Mouse (Mus musculus) limb, embryonic 15.5 days (tissue): ENCODE data around the gene Pygo2. TPM values are rescaled to one million over a fixed set of nuclear protein-coding genes. Genes with fewer than 3 reads are reported as not detected.

Experiments
- ATAC-seq: fragments of 200-750 bp; cut with Nextera tagmentation; 2 replicates; pipeline ENCODE4 v1.8.0; 2017; ENCODE audit warnings: low read depth, moderate TSS enrichment; ENCODE audit not compliant: insufficient number of reproducible peaks, low FRiP score, low TSS enrichment
- H3K27ac ChIP-seq: fragments of 300-500 bp; sonication (generic); 2 replicates; pipeline ENCODE4 v1.5.1; 2015; ENCODE audit warnings: moderate library complexity, mild to moderate bottlenecking, inconsistent platforms
- H3K27me3 ChIP-seq: fragments of 300-500 bp; sonication (generic); 2 replicates; pipeline ENCODE4 v1.6.1; 2015; ENCODE audit warnings: inconsistent platforms
- H3K36me3 ChIP-seq: fragments of 300-500 bp; sonication (generic); 2 replicates; pipeline ENCODE4 v1.6.1; 2015; ENCODE audit warnings: inconsistent platforms
- H3K4me1 ChIP-seq: fragments of 300-500 bp; sonication (generic); 2 replicates; pipeline ENCODE4 v1.6.1; 2015; ENCODE audit warnings: inconsistent platforms
- H3K4me2 ChIP-seq: fragments of 300-500 bp; sonication (generic); 2 replicates; pipeline ENCODE4 v1.6.1; 2015; ENCODE audit warnings: mild to moderate bottlenecking, inconsistent platforms
- H3K4me3 ChIP-seq: fragments of 300-500 bp; sonication (generic); 2 replicates; pipeline ENCODE4 v1.5.1; 2015; ENCODE audit warnings: mild to moderate bottlenecking, inconsistent platforms
- H3K9ac ChIP-seq: fragments of 300-500 bp; sonication (generic); 2 replicates; pipeline ENCODE4 v1.6.1; 2015; ENCODE audit warnings: inconsistent platforms
- H3K9me3 ChIP-seq: fragments of 300-500 bp; sonication (generic); 2 replicates; pipeline ENCODE4 v1.6.1; 2016; ENCODE audit warnings: inconsistent platforms
- WGBS: fragments of 180-500 bp; shearing (Covaris S2); methylation state at CpG from one replicate; pipeline ENCODE4 v1.1.7; 2015; 5-methylcytosine and 5-hydroxymethylcytosine counted together
- polyA plus RNA-seq: library from polyadenylated mRNA; unstranded; fragments of >200 nt; fragmentation: Nextera tagmentation; extraction: Ambion mirVana; gene quantifications from 2 replicates; pipeline ENCODE4 v1.2.1, GENCODE M21; 2015

Gene Pygo2
- polyA plus RNA-seq, 1 experiment from 2014 or later = 43.7 TPM

DNA sequence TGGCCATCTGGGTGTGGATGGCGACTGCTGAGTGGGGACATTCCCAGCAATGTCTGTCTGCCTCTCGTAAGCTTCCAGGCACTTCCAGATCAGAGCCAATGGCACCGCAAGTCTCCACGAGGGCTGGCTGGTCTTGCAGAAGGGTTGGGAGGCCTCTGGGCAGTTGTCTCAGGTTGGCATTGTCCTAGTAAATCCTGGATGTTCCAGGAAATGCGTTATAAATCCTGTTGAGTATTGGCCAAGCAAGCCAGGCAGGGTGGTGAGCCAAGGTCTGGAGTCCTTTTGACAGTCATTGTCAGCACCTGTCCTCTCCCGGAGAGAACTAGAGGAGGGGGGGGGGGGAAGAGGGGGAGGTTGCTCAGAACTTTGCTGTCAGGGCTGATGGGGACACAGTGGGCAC, 49.0 kb downstream of the Pygo2 start:
- no peaks in the 10 kb centered on the region for H3K27me3 ChIP-seq
- no peaks in the 10 kb centered on the region for H3K9me3 ChIP-seq
- no peaks in the 10 kb centered on the region for H3K36me3 ChIP-seq
- no peaks in the 10 kb centered on the region for H3K4me1 ChIP-seq
- H3K4me2 ChIP-seq = no peak overlapping the region
- whole genome bisulfite sequencing = 68% methylated on average over 6 of the region's 6 CpGs
- no peak overlapping the region for H3K27ac ChIP-seq
- H3K9ac ChIP-seq = no peak overlapping the region
- no peak overlapping the region for H3K4me3 ChIP-seq
- no peak for ATAC-seq

DNA sequence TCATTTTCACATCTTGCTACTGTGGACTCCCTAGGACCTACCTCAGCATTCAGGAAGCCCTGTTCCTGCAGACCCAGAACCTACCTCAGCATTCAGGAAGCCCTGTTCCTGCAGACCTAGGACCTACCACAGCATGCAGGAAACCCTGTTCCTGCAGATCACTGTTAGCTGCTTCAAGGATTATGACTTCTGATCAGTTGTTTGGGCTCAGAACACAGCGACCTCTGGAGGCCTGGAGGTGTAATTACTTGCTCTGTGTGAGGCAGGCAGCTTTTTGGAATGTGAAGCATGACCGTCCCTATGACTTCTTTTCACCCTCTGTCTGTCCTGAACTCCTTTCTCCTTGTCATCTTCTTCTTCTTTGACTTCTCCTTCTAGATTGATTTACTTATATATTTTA, 51.5 kb downstream of the Pygo2 start:
- 41% methylated on average over 2 of the region's 2 CpGs for WGBS
- no peaks in the 10 kb centered on the region for H3K36me3 ChIP-seq
- H3K9me3 ChIP-seq = no peaks in the 10 kb centered on the region
- H3K27me3 ChIP-seq = peaks cover 3% of the 10 kb centered on the region; the same call in 1 of the 2 replicates
- peaks cover 6% of the 10 kb centered on the region; the same call in 1 of the 2 replicates for H3K4me1 ChIP-seq
- ATAC-seq = no peak
- no peak overlapping the region for H3K27ac ChIP-seq
- no peak overlapping the region for H3K4me2 ChIP-seq
- H3K9ac ChIP-seq = no peak overlapping the region
- H3K4me3 ChIP-seq = no peak overlapping the region

DNA sequence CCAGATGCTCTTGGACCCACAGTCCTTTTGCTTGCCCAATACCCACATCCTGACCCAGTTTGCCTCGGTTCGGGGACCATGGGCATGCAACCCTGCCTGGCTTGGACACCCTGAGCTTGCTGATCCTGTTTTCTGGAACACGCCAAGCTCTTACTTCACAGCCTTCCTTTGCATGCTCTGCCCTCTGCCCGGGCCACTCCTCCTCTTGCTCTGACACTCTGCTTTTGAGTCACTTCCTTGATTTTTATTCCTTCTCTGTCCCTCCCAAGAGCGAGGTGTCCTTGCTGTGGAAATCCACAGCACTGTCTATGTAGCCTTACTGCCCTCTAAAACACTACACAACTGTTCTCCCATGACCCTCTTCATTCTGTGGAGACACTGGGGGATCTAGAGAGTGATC, 52.2 kb downstream of the Pygo2 start:
- no peak overlapping the region for H3K4me2 ChIP-seq
- H3K4me3 ChIP-seq = no peak overlapping the region
- no peaks in the 10 kb centered on the region for H3K9me3 ChIP-seq
- H3K27me3 ChIP-seq = peaks cover 3% of the 10 kb centered on the region; the same call in 1 of the 2 replicates
- ATAC-seq = no peak
- peaks cover 6% of the 10 kb centered on the region; the same call in 1 of the 2 replicates for H3K4me1 ChIP-seq
- H3K36me3 ChIP-seq = no peaks in the 10 kb centered on the region
- H3K9ac ChIP-seq = no peak overlapping the region
- H3K27ac ChIP-seq = no peak overlapping the region
- WGBS = 81% methylated on average over 5 of the region's 5 CpGs

Other genes starting within 250 kb of the Pygo2 start
- 31.4 and 34.0 TPM in 2 replicates for gene Fam189b, start 247.1 kb upstream of the Pygo2 start, polyA plus RNA-seq
- gene Gba, start 227.3 kb upstream of the Pygo2 start, polyA plus RNA-seq = 62.5 and 70.9 TPM in 2 replicates
- 94.0 and 116 TPM in 2 replicates for gene Thbs3, start 215.0 kb upstream of the Pygo2 start, polyA plus RNA-seq
- 156 and 180 TPM in 2 replicates for gene Mtx1, start 203.1 kb upstream of the Pygo2 start, polyA plus RNA-seq
- 0.64 and 0.68 TPM in 2 replicates for gene Muc1, start 201.2 kb upstream of the Pygo2 start, polyA plus RNA-seq
- gene Krtcap2, start 184.2 kb upstream of the Pygo2 start, polyA plus RNA-seq = 307 and 334 TPM in 2 replicates
- 4.0 and 4.7 TPM in 2 replicates for gene Trim46, start 183.9 kb upstream of the Pygo2 start, polyA plus RNA-seq
- 131 and 161 TPM in 2 replicates for gene Dpm3, start 170.9 kb upstream of the Pygo2 start, polyA plus RNA-seq
- 91.9 and 92.8 TPM in 2 replicates for gene Slc50a1, start 159.6 kb upstream of the Pygo2 start, polyA plus RNA-seq
- gene Efna1, start 149.1 kb upstream of the Pygo2 start, polyA plus RNA-seq = 59.6 and 64.2 TPM in 2 replicates
- gene Efna3, start 107.2 kb upstream of the Pygo2 start, polyA plus RNA-seq = 57.9 and 59.2 TPM in 2 replicates
- 30.4 and 34.4 TPM in 2 replicates for gene Efna4, start 92.2 kb upstream of the Pygo2 start, polyA plus RNA-seq
- 94.4 and 106 TPM in 2 replicates for gene Adam15, start 80.2 kb upstream of the Pygo2 start, polyA plus RNA-seq
- gene Dcst2, start 68.2 kb upstream of the Pygo2 start, polyA plus RNA-seq = 0.20 and 0.23 TPM in 2 replicates
- 0.52 and 0.76 TPM in 2 replicates for gene Dcst1, start 65.0 kb upstream of the Pygo2 start, polyA plus RNA-seq
- gene Zbtb7b, start 35.4 kb upstream of the Pygo2 start, polyA plus RNA-seq = 7.0 and 7.2 TPM in 2 replicates
- gene Lenep, start 27.4 kb upstream of the Pygo2 start, polyA plus RNA-seq = not detected in 2 replicates
- gene Flad1, start 18.3 kb upstream of the Pygo2 start, polyA plus RNA-seq = 27.1 and 31.0 TPM in 2 replicates
- gene Cks1b, start 11.8 kb upstream of the Pygo2 start, polyA plus RNA-seq = 340 and 365 TPM in 2 replicates
- 108 and 112 TPM in 2 replicates for gene Shc1, start 11.8 kb upstream of the Pygo2 start, polyA plus RNA-seq
- 33.9 and 51.5 TPM in 2 replicates for gene Pbxip1, start 6.5 kb downstream of the Pygo2 start, polyA plus RNA-seq
- 55.2 and 61.1 TPM in 2 replicates for gene Pmvk, start 24.3 kb downstream of the Pygo2 start, polyA plus RNA-seq
- 4.7 and 5.4 TPM in 2 replicates for gene Kcnn3, start 90.0 kb downstream of the Pygo2 start, polyA plus RNA-seq